Mouse (Mus musculus) C3H10T1/2 (cell line): ENCODE data around the gene Vmn1r123. TPM values are rescaled to one million over a fixed set of nuclear protein-coding genes. Genes with fewer than 3 reads are reported as not detected.

Experiments used
- polyA plus RNA-seq, 2 experiments: library from polyadenylated mRNA; unstranded; fragments of >200 nt; fragmentation: generic; extraction: Trizol; gene quantifications; one replicate each; pipeline ENCODE4 v1.2.1; 2012; ENCODE audit warnings: missing spikeins in 2 of 2

The Vmn1r123 gene
- polyA plus RNA-seq = not detected

GRCm38 (mm10) chr7:21161885-21162284, at the start of gene Vmn1r123:
Vmn1r123 (plus strand) TSS chr7:21162185.

GRCm38 (mm10) chr7:21134028-21134427, 28.0 kb upstream of the Vmn1r123 start, which contains the start of gene Vmn1r122:
Vmn1r122 (minus strand) TSS chr7:21134128.

GRCm38 (mm10) chr7:21190323-21190722, 28.3 kb downstream of the Vmn1r123 start, which contains the start of gene Gm5157:
Gm5157 (minus strand) TSS chr7:21190423.

Other genes with a start within 250 kb of the Vmn1r123 start
- not detected for gene Vmn1r118, start 249.8 kb upstream of the Vmn1r123 start, polyA plus RNA-seq
- not detected for gene Vmn1r119, start 149.7 kb upstream of the Vmn1r123 start, polyA plus RNA-seq
- gene Vmn1r120, start 108.4 kb upstream of the Vmn1r123 start, polyA plus RNA-seq = not detected
- not detected for gene Vmn1r121, start 63.7 kb upstream of the Vmn1r123 start, polyA plus RNA-seq
- not detected for gene Vmn1r122, start 28.1 kb upstream of the Vmn1r123 start, polyA plus RNA-seq
- gene Gm5157, start 28.2 kb downstream of the Vmn1r123 start, polyA plus RNA-seq = not detected
- gene Vmn1r124, start 98.4 kb downstream of the Vmn1r123 start, polyA plus RNA-seq = not detected
- gene Vmn1r125, start 110.0 kb downstream of the Vmn1r123 start, polyA plus RNA-seq = not detected
- not detected for gene Vmn1r126, start 139.3 kb downstream of the Vmn1r123 start, polyA plus RNA-seq
- gene Vmn1r127, start 157.7 kb downstream of the Vmn1r123 start, polyA plus RNA-seq = not detected
- gene Vmn1r128, start 187.2 kb downstream of the Vmn1r123 start, polyA plus RNA-seq = not detected
- not detected for gene Vmn1r129, start 199.1 kb downstream of the Vmn1r123 start, polyA plus RNA-seq